Mouse (Mus musculus): Measurements from ENCODE around the gene Dhrs3. TPM values are rescaled to one million over a fixed set of nuclear protein-coding genes. Genes with fewer than 3 reads are reported as not detected.

The Dhrs3 gene
- polyA plus RNA-seq, 1 experiment from 2014 or later, result 41.9 TPM

DNA sequence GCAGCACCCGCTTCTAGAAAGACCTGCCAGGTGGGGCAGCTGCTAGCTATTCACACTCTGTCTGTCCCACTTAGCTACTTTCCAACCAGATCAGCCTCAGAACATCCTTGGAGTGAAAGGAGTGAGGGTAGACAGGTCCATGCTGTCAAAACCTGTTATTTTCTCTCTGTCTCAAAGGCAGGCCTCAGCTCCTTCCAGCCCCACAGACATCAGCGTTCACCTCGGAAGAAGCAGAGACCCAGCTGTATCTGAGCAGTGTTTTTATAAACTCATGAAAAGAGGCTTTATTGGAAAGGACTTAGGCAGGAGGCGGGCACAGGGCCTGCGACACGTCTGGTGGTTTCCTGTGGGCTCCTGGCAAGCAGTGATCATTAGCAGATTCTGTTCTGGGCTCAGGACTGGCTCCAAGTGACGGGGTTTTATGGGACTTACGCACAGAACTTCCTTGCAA, 9.7 kb upstream of the Dhrs3 start:
- H3K9me3 ChIP-seq (replicated peaks; ENCODE audit: control insufficient read depth, low read length), result no peaks in the 10 kb centered on the region
- H3K36me3 ChIP-seq (replicated peaks; ENCODE audit: control insufficient read depth, insufficient read depth, low read depth, low read length), result no peaks in the 10 kb centered on the region
- DNase-seq (ENCODE audit: low spot score) (peak; percentile 17), ATAC-seq (replicated peaks; ENCODE audit: insufficient number of reproducible peaks, low FRiP score, low TSS enrichment, low read depth) (peak; percentile 47; the same call in 1 of the 2 replicates)
- no peak overlapping the region; the same call in 1 of the 2 replicates for H3K9ac ChIP-seq (replicated peaks; ENCODE audit: low read length)
- no peaks in the 10 kb centered on the region for H3K4me1 ChIP-seq (ENCODE audit: control insufficient read depth, insufficient read depth, low read length)
- no peak overlapping the region for H3K4me3 ChIP-seq (ENCODE audit: low read depth, low read length)
- no peak overlapping the region for H3K4me2 ChIP-seq (ENCODE audit: low read depth, low read length)
- no peak overlapping the region for H3K27ac ChIP-seq (replicated peaks; ENCODE audit: low read depth, low read length)
- no peaks in the 10 kb centered on the region for H3K27me3 ChIP-seq (ENCODE audit: control insufficient read depth, insufficient read depth, low read length)
- WGBS, result 45% methylated on average over 8 of the region's 8 CpGs

DNA sequence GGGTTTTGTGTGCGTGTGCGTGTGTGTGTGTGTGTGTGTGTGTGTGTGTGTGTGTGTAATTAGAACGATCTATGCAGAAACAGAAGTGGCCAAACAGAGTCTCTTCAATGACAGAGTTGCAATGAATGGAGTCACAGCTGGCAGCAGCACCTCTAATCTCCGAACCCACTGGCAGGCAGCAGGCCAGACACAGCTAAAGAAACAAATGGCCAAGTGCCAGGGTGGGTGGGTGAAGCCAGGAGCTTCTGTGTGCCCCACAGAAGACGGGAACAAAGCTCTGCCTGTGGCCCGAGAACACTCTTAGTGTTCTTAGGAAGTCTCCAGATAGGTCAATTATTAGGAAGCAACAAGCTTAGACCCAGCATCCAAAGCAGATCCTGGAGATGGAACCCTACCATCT, 6.2 kb upstream of the Dhrs3 start:
- no peaks in the 10 kb centered on the region for H3K27me3 ChIP-seq (ENCODE audit: control insufficient read depth, insufficient read depth, low read length)
- H3K4me1 ChIP-seq (ENCODE audit: control insufficient read depth, insufficient read depth, low read length), result no peaks in the 10 kb centered on the region
- WGBS, result 75% methylated on average over 6 of the region's 6 CpGs
- H3K4me3 ChIP-seq (ENCODE audit: low read depth, low read length), result no peak overlapping the region
- no peak for ATAC-seq (replicated peaks; ENCODE audit: insufficient number of reproducible peaks, low FRiP score, low TSS enrichment, low read depth)
- no peak overlapping the region for H3K27ac ChIP-seq (replicated peaks; ENCODE audit: low read depth, low read length)
- H3K9ac ChIP-seq (replicated peaks; ENCODE audit: low read length), result no peak overlapping the region
- no peaks in the 10 kb centered on the region for H3K9me3 ChIP-seq (replicated peaks; ENCODE audit: control insufficient read depth, low read length)
- no peaks in the 10 kb centered on the region for H3K36me3 ChIP-seq (replicated peaks; ENCODE audit: control insufficient read depth, insufficient read depth, low read depth, low read length)
- no peak for DNase-seq (ENCODE audit: low spot score)
- H3K4me2 ChIP-seq (ENCODE audit: low read depth, low read length), result no peak overlapping the region

DNA sequence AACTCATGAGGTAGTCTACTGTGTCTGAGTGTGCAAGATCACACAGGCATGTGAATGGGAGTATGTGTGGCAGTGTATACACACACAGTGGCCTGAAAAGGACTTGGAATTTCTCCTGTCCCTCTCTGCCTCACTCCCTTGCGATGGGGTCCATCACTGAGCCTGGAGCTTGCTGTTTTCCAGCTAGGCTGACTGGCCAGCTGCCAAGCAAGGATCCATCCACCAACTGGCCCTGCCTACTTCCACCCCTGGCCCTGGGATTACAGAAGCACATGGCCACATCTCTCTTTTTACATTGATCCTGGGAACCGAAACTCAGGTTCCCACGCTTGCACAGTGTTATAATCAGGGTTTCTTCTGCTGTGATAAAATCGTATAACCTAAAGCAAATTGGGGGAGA, 3.9 kb upstream of the Dhrs3 start:
- H3K9me3 ChIP-seq (replicated peaks; ENCODE audit: control insufficient read depth, low read length), result no peaks in the 10 kb centered on the region
- no peaks in the 10 kb centered on the region for H3K36me3 ChIP-seq (replicated peaks; ENCODE audit: control insufficient read depth, insufficient read depth, low read depth, low read length)
- no peak overlapping the region for H3K4me2 ChIP-seq (ENCODE audit: low read depth, low read length)
- no peak for DNase-seq (ENCODE audit: low spot score)
- 89% methylated on average over 4 of the region's 4 CpGs for WGBS
- H3K27ac ChIP-seq (replicated peaks; ENCODE audit: low read depth, low read length), result no peak overlapping the region
- no peaks in the 10 kb centered on the region for H3K27me3 ChIP-seq (ENCODE audit: control insufficient read depth, insufficient read depth, low read length)
- H3K4me1 ChIP-seq (ENCODE audit: control insufficient read depth, insufficient read depth, low read length), result no peaks in the 10 kb centered on the region; the same call in 1 of the 2 replicates
- no peak overlapping the region for H3K4me3 ChIP-seq (ENCODE audit: low read depth, low read length)
- H3K9ac ChIP-seq (replicated peaks; ENCODE audit: low read length), result no peak overlapping the region
- ATAC-seq (replicated peaks; ENCODE audit: insufficient number of reproducible peaks, low FRiP score, low TSS enrichment, low read depth), result no peak

DNA sequence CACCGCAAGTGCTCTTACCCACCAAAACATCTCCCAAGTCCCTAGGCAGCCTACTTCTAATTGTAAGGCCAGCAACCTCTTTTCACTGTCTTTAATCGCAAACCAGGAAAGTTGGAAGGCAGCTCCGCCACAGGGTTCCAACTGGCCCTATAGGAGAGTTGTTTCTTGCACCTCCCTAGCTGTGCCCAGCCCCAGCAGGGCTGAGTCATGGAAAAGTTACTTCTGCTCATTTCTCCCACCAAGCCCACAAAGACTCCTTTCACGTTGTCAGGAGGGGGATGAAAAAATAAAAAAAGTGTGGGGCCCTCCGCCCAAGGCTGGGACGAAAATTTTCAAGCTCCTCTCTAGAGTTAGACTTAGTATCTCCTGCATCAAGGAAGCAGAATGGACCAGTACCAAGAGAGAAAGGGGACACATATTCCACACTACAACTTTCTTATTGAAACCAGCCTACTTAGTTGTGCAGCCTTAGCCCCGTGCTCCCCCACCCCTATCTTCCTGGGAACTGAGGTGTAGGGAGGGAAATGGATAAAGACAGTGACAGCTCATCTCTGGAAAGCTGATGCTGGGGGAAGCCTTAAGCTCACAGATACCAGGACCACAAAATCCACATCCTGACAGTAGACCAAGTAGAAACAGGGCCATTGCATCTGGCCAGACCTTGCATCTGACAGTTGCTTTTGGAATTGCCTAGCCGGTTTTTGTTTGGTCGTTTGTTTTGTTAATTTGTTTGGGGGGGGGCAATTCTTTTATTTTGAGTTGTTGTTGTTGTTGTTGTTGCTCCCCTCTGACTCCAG, 2.9 kb upstream of the Dhrs3 start:
- 78% methylated on average over 9 of the region's 9 CpGs for WGBS
- ATAC-seq (replicated peaks; ENCODE audit: insufficient number of reproducible peaks, low FRiP score, low TSS enrichment, low read depth), result no peak
- no peak overlapping the region for H3K27ac ChIP-seq (replicated peaks; ENCODE audit: low read depth, low read length)
- H3K9me3 ChIP-seq (replicated peaks; ENCODE audit: control insufficient read depth, low read length), result no peaks in the 10 kb centered on the region
- H3K9ac ChIP-seq (replicated peaks; ENCODE audit: low read length), result no peak overlapping the region
- H3K4me1 ChIP-seq (ENCODE audit: control insufficient read depth, insufficient read depth, low read length), result no peaks in the 10 kb centered on the region; the same call in 1 of the 2 replicates
- H3K4me2 ChIP-seq (ENCODE audit: low read depth, low read length), result no peak overlapping the region
- H3K36me3 ChIP-seq (replicated peaks; ENCODE audit: control insufficient read depth, insufficient read depth, low read depth, low read length), result no peaks in the 10 kb centered on the region
- no peak for DNase-seq (ENCODE audit: low spot score)
- no peaks in the 10 kb centered on the region for H3K27me3 ChIP-seq (ENCODE audit: control insufficient read depth, insufficient read depth, low read length)
- H3K4me3 ChIP-seq (ENCODE audit: low read depth, low read length), result no peak overlapping the region

DNA sequence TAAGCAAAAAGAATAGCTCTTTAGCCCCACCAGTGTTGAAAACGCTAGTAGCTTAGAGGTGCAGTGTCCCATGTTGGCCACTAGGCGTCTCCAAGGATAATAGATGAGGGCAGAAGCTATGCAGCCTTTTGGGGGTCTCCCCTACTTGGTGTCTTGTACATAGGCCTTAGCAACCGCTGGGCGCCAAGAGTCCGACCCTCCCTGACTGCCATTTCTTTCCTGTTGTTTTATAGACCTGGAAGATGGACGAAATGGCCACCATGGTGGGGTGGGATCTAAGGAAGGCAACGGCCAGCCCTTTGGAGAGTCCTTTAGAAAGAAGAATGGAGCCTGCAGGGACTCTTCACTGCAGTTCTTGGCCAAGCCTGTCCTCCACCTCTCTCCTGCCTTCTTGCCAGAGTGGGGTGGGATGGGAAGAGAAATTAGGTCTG, 1.9 kb upstream of the Dhrs3 start:
- no peak overlapping the region for H3K9ac ChIP-seq (replicated peaks; ENCODE audit: low read length)
- H3K27me3 ChIP-seq (ENCODE audit: control insufficient read depth, insufficient read depth, low read length), result no peaks in the 10 kb centered on the region
- H3K9me3 ChIP-seq (replicated peaks; ENCODE audit: control insufficient read depth, low read length), result no peaks in the 10 kb centered on the region
- no peak overlapping the region for H3K4me3 ChIP-seq (ENCODE audit: low read depth, low read length)
- ATAC-seq (replicated peaks; ENCODE audit: insufficient number of reproducible peaks, low FRiP score, low TSS enrichment, low read depth), result no peak
- H3K4me1 ChIP-seq (ENCODE audit: control insufficient read depth, insufficient read depth, low read length), result peaks cover 3% of the 10 kb centered on the region
- H3K4me2 ChIP-seq (ENCODE audit: low read depth, low read length), result no peak overlapping the region
- WGBS, result 9% methylated on average over 7 of the region's 7 CpGs
- peak; percentile 89 for DNase-seq (ENCODE audit: low spot score)
- no peaks in the 10 kb centered on the region for H3K36me3 ChIP-seq (replicated peaks; ENCODE audit: control insufficient read depth, insufficient read depth, low read depth, low read length)
- H3K27ac ChIP-seq (replicated peaks; ENCODE audit: low read depth, low read length), result no peak overlapping the region

DNA sequence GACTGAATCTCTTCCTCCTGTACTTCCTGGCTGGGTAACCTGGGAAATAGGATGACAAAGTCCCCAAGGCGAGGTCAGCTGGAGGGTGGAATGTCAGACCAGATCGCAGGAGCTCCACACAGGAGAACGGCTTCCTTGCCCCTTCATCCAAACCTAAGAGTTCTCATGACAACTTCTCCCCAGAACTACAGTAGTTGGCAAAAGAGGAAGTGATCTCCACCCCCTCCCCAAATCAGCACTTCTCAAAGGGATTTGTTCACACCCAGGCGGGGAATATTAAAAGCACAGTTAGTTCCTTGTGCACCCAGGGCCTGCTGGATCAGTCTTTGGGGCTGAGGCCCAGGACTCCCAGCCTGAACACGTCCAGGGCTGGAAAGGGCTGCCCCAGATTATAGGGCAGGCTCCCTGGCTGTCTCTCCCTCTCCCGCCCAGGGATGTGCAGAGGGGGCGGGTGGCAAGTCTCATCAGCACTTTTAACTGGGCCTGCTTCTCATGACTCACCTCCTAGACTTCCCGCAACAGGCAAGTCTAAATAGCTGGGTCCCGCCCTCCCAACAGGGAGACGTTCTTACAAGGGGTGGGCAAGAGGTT, 1.4 kb upstream of the Dhrs3 start:
- no peaks in the 10 kb centered on the region for H3K36me3 ChIP-seq (replicated peaks; ENCODE audit: control insufficient read depth, insufficient read depth, low read depth, low read length)
- no peak overlapping the region for H3K4me2 ChIP-seq (ENCODE audit: low read depth, low read length)
- no peak overlapping the region for H3K9ac ChIP-seq (replicated peaks; ENCODE audit: low read length)
- DNase-seq (ENCODE audit: low spot score) (peak; percentile 7), ATAC-seq (replicated peaks; ENCODE audit: insufficient number of reproducible peaks, low FRiP score, low TSS enrichment, low read depth) (no peak)
- no peak overlapping the region for H3K27ac ChIP-seq (replicated peaks; ENCODE audit: low read depth, low read length)
- no peak overlapping the region for H3K4me3 ChIP-seq (ENCODE audit: low read depth, low read length)
- whole genome bisulfite sequencing, result 31% methylated on average over 10 of the region's 10 CpGs
- H3K9me3 ChIP-seq (replicated peaks; ENCODE audit: control insufficient read depth, low read length), result no peaks in the 10 kb centered on the region
- H3K4me1 ChIP-seq (ENCODE audit: control insufficient read depth, insufficient read depth, low read length), result peaks cover 3% of the 10 kb centered on the region
- H3K27me3 ChIP-seq (ENCODE audit: control insufficient read depth, insufficient read depth, low read length), result no peaks in the 10 kb centered on the region

DNA sequence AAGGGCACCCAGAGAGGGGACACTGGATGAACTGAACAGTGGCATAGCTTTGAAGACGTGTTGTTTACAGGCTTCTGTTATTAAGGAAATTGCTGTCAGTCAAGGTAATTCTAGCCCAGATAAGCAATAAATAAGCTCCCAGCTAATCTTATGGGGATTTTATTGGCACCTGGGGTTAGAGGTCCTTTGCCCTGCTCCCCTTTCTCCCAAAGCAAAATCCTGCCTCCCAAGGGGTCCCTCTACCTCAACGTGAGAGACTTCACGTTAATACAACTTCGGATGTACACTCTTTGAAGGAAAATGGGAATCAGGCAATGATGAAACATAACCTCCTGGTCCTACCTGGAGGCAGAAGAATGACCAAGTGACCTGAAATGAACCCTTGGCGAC, 889 bp upstream of the Dhrs3 start:
- Histone ChIP-seq H3K9me3 (replicated peaks; ENCODE audit: control insufficient read depth, low read length) (no peaks in the 10 kb centered on the region), H3K27ac (replicated peaks; ENCODE audit: low read depth, low read length) (0 out of 2 replicates have a peak overlapping the region, but pooled peaks have one; percentile 47), H3K4me2 (ENCODE audit: low read depth, low read length) (peak overlapping the region; percentile 88), H3K4me3 (ENCODE audit: low read depth, low read length) (peak overlapping the region; percentile 57), H3K36me3 (replicated peaks; ENCODE audit: control insufficient read depth, insufficient read depth, low read depth, low read length) (no peaks in the 10 kb centered on the region), H3K9ac (replicated peaks; ENCODE audit: low read length) (peak overlapping the region; percentile 47), H3K4me1 (ENCODE audit: control insufficient read depth, insufficient read depth, low read length) (peaks cover 3% of the 10 kb centered on the region), H3K27me3 (ENCODE audit: control insufficient read depth, insufficient read depth, low read length) (no peaks in the 10 kb centered on the region)
- WGBS, result 7% methylated on average over 5 of the region's 5 CpGs
- DNase-seq (ENCODE audit: low spot score), result no peak
- no peak for ATAC-seq (replicated peaks; ENCODE audit: insufficient number of reproducible peaks, low FRiP score, low TSS enrichment, low read depth)

DNA sequence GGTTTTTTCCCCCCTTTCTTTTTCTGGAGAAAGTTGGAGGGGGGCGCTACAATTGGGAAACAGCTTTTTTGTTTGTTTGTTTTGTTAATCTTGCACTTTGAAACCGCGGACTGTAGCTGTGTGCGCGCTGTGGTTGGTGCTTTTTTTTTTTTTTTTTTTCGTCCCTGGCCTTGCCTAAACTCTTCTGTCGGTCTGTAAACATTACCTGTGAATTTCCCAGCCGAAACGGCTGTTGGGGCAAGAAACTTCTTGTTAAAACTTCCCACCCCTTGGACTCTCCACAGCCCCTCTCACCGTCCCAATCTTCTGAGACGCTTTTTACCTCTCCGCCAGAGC, 278 bp downstream of the Dhrs3 start:
- peak overlapping the region; percentile 88 for H3K4me2 ChIP-seq (ENCODE audit: low read depth, low read length)
- peaks cover 3% of the 10 kb centered on the region for H3K4me1 ChIP-seq (ENCODE audit: control insufficient read depth, insufficient read depth, low read length)
- H3K9ac ChIP-seq (replicated peaks; ENCODE audit: low read length), result peak overlapping the region; percentile 63
- ATAC-seq (replicated peaks; ENCODE audit: insufficient number of reproducible peaks, low FRiP score, low TSS enrichment, low read depth) (no peak), DNase-seq (ENCODE audit: low spot score) (no peak)
- H3K27ac ChIP-seq (replicated peaks; ENCODE audit: low read depth, low read length), result peak overlapping the region; percentile 43; the same call in 1 of the 2 replicates
- no peaks in the 10 kb centered on the region for H3K36me3 ChIP-seq (replicated peaks; ENCODE audit: control insufficient read depth, insufficient read depth, low read depth, low read length)
- peak overlapping the region; percentile 57 for H3K4me3 ChIP-seq (ENCODE audit: low read depth, low read length)
- no peaks in the 10 kb centered on the region for H3K27me3 ChIP-seq (ENCODE audit: control insufficient read depth, insufficient read depth, low read length)
- 0% methylated on average over 12 of the region's 12 CpGs for WGBS
- H3K9me3 ChIP-seq (replicated peaks; ENCODE audit: control insufficient read depth, low read length), result no peaks in the 10 kb centered on the region

Measured in embryonic facial prominence, embryonic 11.5 days (tissue).